ENCODE assay signal across 8 mouse cellular contexts in genomic region chr2:168589368-168590167, GRCm38 (mm10). TPM values are rescaled to one million over a fixed set of nuclear protein-coding genes. Genes with fewer than 3 reads are reported as not detected.
DNase-seq lines count a peak whose midpoint lies in the region; ATAC-seq and TF ChIP-seq lines count a peak whose summit lies in the region.

No protein-coding gene starts in this region.

- no peak for DNase-seq in lung, postnatal 14 days
- DNase-seq in embryonic facial prominence, embryonic 10.5 days (ENCODE audit: low spot score), result peak; percentile 39
- no peak for DNase-seq in hindbrain, postnatal 0 days (ENCODE audit: low spot score)
- DNase-seq in left cerebral cortex, adult 8-10 months (ENCODE audit: low spot score in 2 of 2), result no peak
- no peak for DNase-seq in embryo, embryonic 10.5 days (ENCODE audit: low spot score)

- peaks cover 3% of the 10 kb centered on the region for H3K4me1 ChIP-seq in lung, embryonic 16.5 days (replicated peaks; ENCODE audit: control insufficient read depth, insufficient read depth, low read length)
- peaks cover 22% of the 10 kb centered on the region for H3K4me1 ChIP-seq in embryonic facial prominence, embryonic 10.5 days
- H3K4me1 ChIP-seq in hindbrain, postnatal 0 days (ENCODE audit: insufficient read depth, low read length), result peaks cover 14% of the 10 kb centered on the region
- peaks cover 26% of the 10 kb centered on the region for H3K4me1 ChIP-seq in midbrain, embryonic 15.5 days

- H3K4me2 ChIP-seq in lung, embryonic 16.5 days (ENCODE audit: low read depth, low read length), result peak overlapping the region; percentile 64
- peak overlapping the region; percentile 53 for H3K4me2 ChIP-seq in hindbrain, postnatal 0 days (ENCODE audit: low read depth, low read length)
- H3K4me2 ChIP-seq in midbrain, embryonic 15.5 days, result peak overlapping the region; percentile 58

- H3K27me3 ChIP-seq in lung, embryonic 16.5 days (ENCODE audit: control insufficient read depth, insufficient read depth, low read depth, low read length), result peaks cover 17% of the 10 kb centered on the region
- peaks cover 57% of the 10 kb centered on the region for H3K27me3 ChIP-seq in embryonic facial prominence, embryonic 10.5 days (replicated peaks; ENCODE audit: low read depth, poor library complexity, severe bottlenecking)
- peaks cover 4% of the 10 kb centered on the region; the same call in 1 of the 2 replicates for H3K27me3 ChIP-seq in hindbrain, postnatal 0 days (ENCODE audit: insufficient read depth, low read length)
- H3K27me3 ChIP-seq in midbrain, embryonic 15.5 days (replicated peaks), result peaks cover 32% of the 10 kb centered on the region

- H3K9me3 ChIP-seq in lung, embryonic 16.5 days (ENCODE audit: control insufficient read depth, low read length), result no peaks in the 10 kb centered on the region
- no peaks in the 10 kb centered on the region for H3K9me3 ChIP-seq in embryonic facial prominence, embryonic 10.5 days
- H3K9me3 ChIP-seq in hindbrain, postnatal 0 days (ENCODE audit: low read length), result no peaks in the 10 kb centered on the region
- H3K9me3 ChIP-seq in midbrain, embryonic 15.5 days, result no peaks in the 10 kb centered on the region

- TF ChIP-seq CTCF in hindbrain, postnatal 0 days (IDR thresholded peaks at IDR 0.05; ENCODE audit: low read depth), result no peak

- WGBS in lung, embryonic 16.5 days, result 9% methylated on average over 21 of the region's 21 CpGs
- 7% methylated on average over 21 of the region's 21 CpGs for WGBS in embryonic facial prominence, embryonic 10.5 days
- whole genome bisulfite sequencing in hindbrain, postnatal 0 days, result 10% methylated on average over 21 of the region's 21 CpGs
- 6% methylated on average over 21 of the region's 21 CpGs for WGBS in midbrain, embryonic 15.5 days

- peak overlapping the region; percentile 54 for H3K4me3 ChIP-seq in lung, embryonic 16.5 days (ENCODE audit: low read length)
- H3K4me3 ChIP-seq in embryonic facial prominence, embryonic 10.5 days, result peak overlapping the region; percentile 63
- H3K4me3 ChIP-seq in hindbrain, postnatal 0 days (ENCODE audit: low read length), result peak overlapping the region; percentile 26
- H3K4me3 ChIP-seq in midbrain, embryonic 15.5 days, result peak overlapping the region; percentile 32

- no peak overlapping the region for H3K27ac ChIP-seq in lung, embryonic 16.5 days (ENCODE audit: low read length)
- H3K27ac ChIP-seq in embryonic facial prominence, embryonic 10.5 days (replicated peaks), result no peak overlapping the region
- H3K27ac ChIP-seq in hindbrain, postnatal 0 days, result no peak overlapping the region
- peak overlapping the region; percentile 39; the same call in 1 of the 2 replicates for H3K27ac ChIP-seq in midbrain, embryonic 15.5 days

- peak overlapping the region; percentile 69 for H3K9ac ChIP-seq in lung, embryonic 16.5 days (ENCODE audit: low read length)
- H3K9ac ChIP-seq in hindbrain, postnatal 0 days (replicated peaks; ENCODE audit: low read length), result peak overlapping the region; percentile 21; the same call in 1 of the 2 replicates
- H3K9ac ChIP-seq in midbrain, embryonic 15.5 days, result peak overlapping the region; percentile 26

- ATAC-seq in lung, embryonic 16.5 days (ENCODE audit: low read depth), result 0 out of 2 replicates have a peak, but pooled peaks have one; percentile 39
- peak; percentile 44 for ATAC-seq in hindbrain, postnatal 0 days
- ATAC-seq in midbrain, embryonic 15.5 days (replicated peaks), result peak; percentile 48
- ATAC-seq in monocyte, adult 5-6 weeks (replicated peaks; ENCODE audit: insufficient number of reproducible peaks, low FRiP score, low TSS enrichment, poor library complexity, severe bottlenecking), result no peak; the same call in 1 of the 2 replicates

- H3K36me3 ChIP-seq in lung, embryonic 16.5 days (ENCODE audit: control insufficient read depth, insufficient read depth, low read length), result no peaks in the 10 kb centered on the region
- no peaks in the 10 kb centered on the region for H3K36me3 ChIP-seq in embryonic facial prominence, embryonic 10.5 days (replicated peaks)
- no peaks in the 10 kb centered on the region for H3K36me3 ChIP-seq in hindbrain, postnatal 0 days (ENCODE audit: insufficient read depth, low read length)
- H3K36me3 ChIP-seq in midbrain, embryonic 15.5 days (replicated peaks), result no peaks in the 10 kb centered on the region

RNA-seq across cellular contexts. Expression of gene Nfatc2, which starts 11.9 kb away (rescaled TPM):
- 1.6 TPM in 2 replicates for polyA plus RNA-seq in lung, embryonic 16.5 days (2015; fragmentation: Nextera tagmentation; extraction: Ambion mirVana)
- polyA plus RNA-seq in embryonic facial prominence, embryonic 10.5 days (2016; fragmentation: Nextera tagmentation; extraction: Ambion mirVana), result 0.45 and 0.66 TPM in 2 replicates
- total RNA-seq in hindbrain, postnatal 0 days (2014; rRNA removed), result 7.4 and 8.5 TPM in 2 replicates
- 6.5 and 6.6 TPM in 2 replicates for polyA plus RNA-seq in hindbrain, postnatal 0 days (2015; fragmentation: Nextera tagmentation; extraction: Ambion mirVana)
- polyA plus RNA-seq in midbrain, embryonic 15.5 days (2015; fragmentation: Nextera tagmentation; extraction: Ambion mirVana), result 3.8 and 3.9 TPM in 2 replicates
- 10 to 100 TPM; 15.2 to 16.8 (median 15.6) TPM for total RNA-seq in left cerebral cortex, adult 8-10 months (2022)
- total RNA-seq in monocyte, adult 5-6 weeks (2017), result 3.8 to 13.0 TPM (median 6.1 TPM) in 3 replicates
